In genomic region chr6:125498062-125498461, GRCm38 (mm10) we compare ENCODE assay signal across 9 mouse cellular contexts. TPM values are rescaled to one million over a fixed set of nuclear protein-coding genes. Genes with fewer than 3 reads are reported as not detected.
DNase-seq lines count a peak whose midpoint lies in the region; ATAC-seq lines count a peak whose summit lies in the region.
"Had no signal": no experiment of that assay in that cellular context is flagged by ENCODE, and none has a peak within 500 bp of the region (broad histone marks: within the 10 kb centered on the region; RNA-seq: fewer than 3 reads in every experiment).

No protein-coding gene starts in this region.

- H3K9me3 ChIP-seq in heart, embryonic 12.5 days (replicated peaks): no peaks in the 10 kb centered on the region
- no peaks in the 10 kb centered on the region for H3K9me3 ChIP-seq in heart, embryonic 11.5 days (replicated peaks; ENCODE audit: control insufficient read depth, low read length)

- peak; percentile 47; the same call in 1 of the 2 replicates for ATAC-seq in heart, embryonic 12.5 days (ENCODE audit: insufficient number of reproducible peaks, low FRiP score)
- ATAC-seq in heart, embryonic 11.5 days (replicated peaks; ENCODE audit: insufficient number of reproducible peaks, low FRiP score, low TSS enrichment): no peak

- H3K9ac ChIP-seq in heart, embryonic 12.5 days: no peak overlapping the region
- H3K9ac ChIP-seq in heart, embryonic 11.5 days (ENCODE audit: low read depth, low read length): no peak overlapping the region

- H3K36me3 ChIP-seq in heart, embryonic 12.5 days: no peaks in the 10 kb centered on the region
- H3K36me3 ChIP-seq in heart, embryonic 11.5 days (ENCODE audit: control insufficient read depth, insufficient read depth, low read length): no peaks in the 10 kb centered on the region

- DNase-seq in 416B (ENCODE audit: low read depth) (peak; percentile 78), R1 (ENCODE audit: low read depth, low spot score) (peak; percentile 79)
- DNase-seq in induced T-regulatory cell, adult 2 months (ENCODE audit: low read depth): peak; percentile 69
- peak; percentile 40 for DNase-seq in thymus, postnatal 25 days
- DNase-seq in frontal cortex, postnatal 10 days (ENCODE audit: low spot score in 2 of 2): no peak
- no peak for DNase-seq in adrenal gland, adult 2 months

- no peak overlapping the region for H3K27ac ChIP-seq in heart, embryonic 12.5 days (ENCODE audit: poor library complexity, severe bottlenecking)
- H3K27ac ChIP-seq in heart, embryonic 11.5 days (ENCODE audit: low read depth, low read length): no peak overlapping the region
- H3K27ac ChIP-seq: macrophage had no signal

- H3K4me3 ChIP-seq in heart, embryonic 12.5 days: no peak overlapping the region
- H3K4me3 ChIP-seq in heart, embryonic 11.5 days (ENCODE audit: low read depth, low read length): no peak overlapping the region

- 23% methylated on average over 5 of the region's 5 CpGs for WGBS in heart, embryonic 12.5 days
- 25% methylated on average over 5 of the region's 5 CpGs for WGBS in heart, embryonic 11.5 days (ENCODE audit: insufficient replicate concordance)

- peaks cover 15% of the 10 kb centered on the region for H3K27me3 ChIP-seq in heart, embryonic 12.5 days (replicated peaks)
- peaks cover 12% of the 10 kb centered on the region for H3K27me3 ChIP-seq in heart, embryonic 11.5 days (ENCODE audit: control insufficient read depth, insufficient read depth, low read length)

- H3K4me2 ChIP-seq in heart, embryonic 12.5 days: no peak overlapping the region
- H3K4me2 ChIP-seq in heart, embryonic 11.5 days: no peak overlapping the region

- H3K4me1 ChIP-seq in heart, embryonic 12.5 days (replicated peaks): peaks cover 12% of the 10 kb centered on the region
- peaks cover 6% of the 10 kb centered on the region; the same call in 1 of the 2 replicates for H3K4me1 ChIP-seq in heart, embryonic 11.5 days (ENCODE audit: control insufficient read depth, insufficient read depth, low read length)

RNA-seq across cellular contexts. Expression of gene Cd9, which starts 3.5 kb away (rescaled TPM):
- 73.5 and 73.6 TPM in 2 replicates for polyA plus RNA-seq in heart, embryonic 12.5 days (2016; fragmentation: Nextera tagmentation; extraction: Ambion mirVana)
- polyA plus RNA-seq in heart, embryonic 11.5 days (2014; fragmentation: Nextera tagmentation; extraction: Ambion mirVana): 70.9 and 80.8 TPM in 2 replicates
- 100 to 1,000 TPM in 1 of 2 experiments, 10 to 100 TPM in 1; 80.1 to 178 TPM for total RNA-seq in adrenal gland, adult 2 months (2021)
- polyA plus RNA-seq in adrenal gland, adult 2 months (2012; rRNA removed): 57.1 and 58.9 TPM in 2 replicates

RNA-seq across cellular contexts. Expression of gene Vwf, which starts 48.5 kb away (rescaled TPM):
- polyA plus RNA-seq in heart, embryonic 12.5 days (2016; fragmentation: Nextera tagmentation; extraction: Ambion mirVana): 19.8 and 21.4 TPM in 2 replicates
- polyA plus RNA-seq in heart, embryonic 11.5 days (2014; fragmentation: Nextera tagmentation; extraction: Ambion mirVana): 31.2 and 32.2 TPM in 2 replicates
- 1 to 10 TPM; 4.5 to 8.5 TPM for total RNA-seq in adrenal gland, adult 2 months (2021)
- 12.2 and 18.9 TPM in 2 replicates for polyA plus RNA-seq in adrenal gland, adult 2 months (2012; rRNA removed)

Comparison
In these comparisons a context has a peak if more than half of its experiments do, and no peak if none do; other contexts are left out.
1. DNase-seq: peak in 416B (single experiment), R1 (single experiment), induced T-regulatory cell, adult 2 months (single experiment) and thymus, postnatal 25 days (single experiment); none in frontal cortex, postnatal 10 days (0 of 2) and adrenal gland, adult 2 months (single experiment).